Mouse (Mus musculus): ENCODE data around the gene Tomm70a. TPM values are rescaled to one million over a fixed set of nuclear protein-coding genes. Genes with fewer than 3 reads are reported as not detected.

The Tomm70a gene
- polyA plus RNA-seq, 1 experiment from 2014 or later, result 26.5 TPM

DNA sequence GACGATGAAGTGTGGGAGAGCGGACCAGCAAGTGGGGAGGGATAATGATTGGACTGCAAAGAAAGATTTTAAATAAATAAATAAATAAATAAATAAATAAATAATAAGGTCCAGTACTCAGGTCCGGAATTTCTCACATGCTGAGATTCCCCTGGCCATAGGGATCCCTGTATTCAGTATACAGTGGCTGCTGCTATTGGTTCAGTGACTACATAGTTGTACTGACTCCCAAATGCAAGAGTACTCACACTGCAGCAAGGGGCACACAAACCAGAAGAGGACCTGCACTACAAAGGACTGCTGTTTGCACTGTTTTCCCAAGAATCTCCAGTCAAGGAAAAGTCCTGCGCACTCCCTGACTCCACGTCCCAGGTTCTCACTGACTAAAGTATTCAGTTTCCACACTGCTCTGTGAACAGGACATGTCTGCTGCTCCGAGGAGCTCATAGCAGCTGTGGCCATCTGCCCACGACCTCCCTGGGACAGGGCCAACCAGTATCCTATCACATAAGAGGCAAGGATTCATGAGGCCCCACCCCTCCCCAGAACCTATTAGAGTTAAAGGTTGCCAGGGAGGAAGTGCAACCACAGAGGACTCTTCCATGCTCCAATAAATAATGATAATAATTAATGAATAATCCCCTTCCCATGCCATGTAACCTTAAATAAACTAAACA is 22.9 kb upstream of the Tomm70a start:
- H3K4me2 ChIP-seq (replicated peaks; ENCODE audit: low read depth), result no peak overlapping the region
- DNase-seq (ENCODE audit: low spot score) (no peak), ATAC-seq (ENCODE audit: low FRiP score, low TSS enrichment) (0 out of 2 replicates have a peak, but pooled peaks have one; percentile 29)
- no peak for TF ChIP-seq EP300 (optimal IDR thresholded peaks at IDR 0.05)
- no peak for TF ChIP-seq CTCF (IDR thresholded peaks at IDR 0.05; ENCODE audit: low read depth)
- no peaks in the 10 kb centered on the region for H3K36me3 ChIP-seq (ENCODE audit: control insufficient read depth, insufficient read depth, low read length)
- H3K9me3 ChIP-seq (ENCODE audit: control insufficient read depth, low read length), result no peaks in the 10 kb centered on the region
- no peak overlapping the region for H3K27ac ChIP-seq (replicated peaks)
- WGBS, result 53% methylated on average over 7 of the region's 7 CpGs
- H3K4me3 ChIP-seq (ENCODE audit: low read depth, low read length), result no peak overlapping the region
- no peaks in the 10 kb centered on the region for H3K27me3 ChIP-seq (ENCODE audit: control insufficient read depth, insufficient read depth, low read length)
- no peaks in the 10 kb centered on the region for H3K4me1 ChIP-seq (replicated peaks; ENCODE audit: control insufficient read depth, insufficient read depth)
- H3K9ac ChIP-seq (ENCODE audit: low read length), result no peak overlapping the region

DNA sequence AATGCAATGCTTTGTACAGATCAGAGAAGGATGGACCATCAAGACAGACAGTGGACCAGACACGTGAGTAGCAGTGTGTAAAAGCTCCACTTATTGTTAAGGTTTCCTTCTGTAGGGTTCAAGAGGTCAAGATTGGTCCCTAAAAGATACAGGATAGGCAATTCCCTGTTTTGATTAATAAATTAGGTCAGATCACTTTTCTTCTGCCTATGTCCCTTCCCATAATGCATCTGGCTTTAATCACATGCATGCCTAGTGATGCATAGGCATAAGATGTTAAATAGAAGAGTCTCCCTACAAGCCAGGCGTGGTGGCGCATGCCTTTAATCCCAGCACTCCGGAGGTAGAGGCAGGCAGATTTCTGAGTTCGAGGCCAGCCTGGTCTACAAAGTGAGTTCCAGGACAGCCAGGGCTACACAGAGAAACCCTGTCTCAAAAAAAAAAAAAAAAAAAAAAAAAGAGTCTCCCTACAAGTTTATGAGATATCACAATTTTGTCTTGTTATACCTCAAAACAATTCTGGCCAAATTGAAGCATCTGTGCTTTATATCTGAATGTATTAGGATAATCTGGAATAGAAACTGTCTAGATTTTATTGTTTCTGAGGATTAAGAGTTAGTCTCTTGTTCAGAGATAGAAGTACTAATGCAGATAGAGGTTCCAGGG is 21.8 kb upstream of the Tomm70a start:
- H3K27me3 ChIP-seq (ENCODE audit: control insufficient read depth, insufficient read depth, low read length), result no peaks in the 10 kb centered on the region
- no peak overlapping the region for H3K9ac ChIP-seq (ENCODE audit: low read length)
- no peaks in the 10 kb centered on the region for H3K4me1 ChIP-seq (replicated peaks; ENCODE audit: control insufficient read depth, insufficient read depth)
- H3K27ac ChIP-seq (replicated peaks), result no peak overlapping the region
- no peaks in the 10 kb centered on the region for H3K36me3 ChIP-seq (ENCODE audit: control insufficient read depth, insufficient read depth, low read length)
- no peaks in the 10 kb centered on the region for H3K9me3 ChIP-seq (ENCODE audit: control insufficient read depth, low read length)
- 72% methylated on average over 5 of the region's 5 CpGs for WGBS
- ATAC-seq (ENCODE audit: low FRiP score, low TSS enrichment) (no peak), DNase-seq (ENCODE audit: low spot score) (no peak)
- H3K4me3 ChIP-seq (ENCODE audit: low read depth, low read length), result no peak overlapping the region
- no peak for TF ChIP-seq EP300 (optimal IDR thresholded peaks at IDR 0.05)
- no peak for TF ChIP-seq CTCF (IDR thresholded peaks at IDR 0.05; ENCODE audit: low read depth)
- H3K4me2 ChIP-seq (replicated peaks; ENCODE audit: low read depth), result no peak overlapping the region

DNA sequence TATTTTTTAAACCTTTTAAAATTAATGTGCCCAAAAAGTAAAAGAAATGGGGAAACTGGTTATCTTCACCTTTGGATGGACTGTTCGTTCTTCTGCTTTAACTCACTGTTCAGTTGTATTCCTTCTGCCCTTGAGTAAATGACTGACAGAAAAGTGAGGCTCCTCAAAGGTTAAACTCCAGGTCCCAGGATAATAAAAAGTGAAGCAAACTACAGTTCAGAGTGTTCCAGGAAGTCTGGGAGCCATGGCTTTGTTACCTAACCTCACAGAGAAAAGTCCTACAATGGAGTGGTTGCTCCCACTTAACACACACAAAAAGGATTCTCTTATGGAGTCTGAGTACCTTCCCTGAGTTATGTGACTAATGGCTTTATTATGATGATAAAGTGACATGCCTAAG is 20.3 kb upstream of the Tomm70a start:
- Histone ChIP-seq H3K4me2 (replicated peaks; ENCODE audit: low read depth) (no peak overlapping the region), H3K9me3 (ENCODE audit: control insufficient read depth, low read length) (no peaks in the 10 kb centered on the region), H3K27me3 (ENCODE audit: control insufficient read depth, insufficient read depth, low read length) (no peaks in the 10 kb centered on the region), H3K27ac (replicated peaks) (no peak overlapping the region), H3K4me3 (ENCODE audit: low read depth, low read length) (no peak overlapping the region), H3K4me1 (replicated peaks; ENCODE audit: control insufficient read depth, insufficient read depth) (no peaks in the 10 kb centered on the region), H3K36me3 (ENCODE audit: control insufficient read depth, insufficient read depth, low read length) (no peaks in the 10 kb centered on the region), H3K9ac (ENCODE audit: low read length) (no peak overlapping the region)
- no peak for DNase-seq (ENCODE audit: low spot score)
- WGBS, result 88% methylated on average over 1 of the region's 1 CpGs
- TF ChIP-seq CTCF (IDR thresholded peaks at IDR 0.05; ENCODE audit: low read depth) (no peak), EP300 (optimal IDR thresholded peaks at IDR 0.05) (no peak)
- ATAC-seq (ENCODE audit: low FRiP score, low TSS enrichment), result no peak

DNA sequence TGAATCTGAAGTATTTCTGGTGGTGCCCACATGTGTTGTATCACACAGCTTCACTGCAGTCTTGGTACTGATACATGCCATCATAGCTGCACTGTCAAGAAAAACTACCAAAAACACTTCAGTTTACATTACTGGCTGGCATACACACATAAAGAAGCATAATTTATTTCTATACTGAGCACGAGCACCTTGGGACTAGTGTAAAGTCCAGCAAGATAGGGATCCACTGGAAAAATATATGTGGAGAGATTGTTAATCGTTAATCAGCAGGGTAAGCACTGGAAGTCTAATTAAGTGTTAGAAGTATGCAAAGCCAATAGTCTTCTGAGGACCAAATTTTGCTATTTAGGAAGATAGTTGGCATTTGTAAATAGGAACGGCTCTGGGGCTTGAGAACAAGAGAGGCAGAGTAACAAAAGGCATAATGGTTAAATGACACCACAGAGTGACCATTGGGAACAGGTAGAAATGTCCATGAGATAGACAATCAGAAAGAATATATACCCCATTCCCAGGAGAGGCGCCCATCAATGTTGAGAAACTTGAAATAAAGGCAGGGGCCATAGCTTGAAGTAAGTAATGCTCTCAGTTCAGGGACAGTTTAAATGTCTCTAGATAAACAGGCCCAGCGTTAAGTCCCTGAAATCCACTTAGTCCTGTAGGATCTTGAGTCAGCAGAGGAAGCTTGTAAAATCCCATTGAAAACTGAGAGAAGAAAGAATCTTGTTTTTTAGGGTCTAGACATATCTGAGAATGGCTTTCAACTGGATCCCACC is 15.1 kb upstream of the Tomm70a start:
- no peak overlapping the region for H3K4me2 ChIP-seq (replicated peaks; ENCODE audit: low read depth)
- H3K27me3 ChIP-seq (ENCODE audit: control insufficient read depth, insufficient read depth, low read length), result no peaks in the 10 kb centered on the region
- no peaks in the 10 kb centered on the region for H3K9me3 ChIP-seq (ENCODE audit: control insufficient read depth, low read length)
- no peak for ATAC-seq (ENCODE audit: low FRiP score, low TSS enrichment)
- no peak overlapping the region for H3K4me3 ChIP-seq (ENCODE audit: low read depth, low read length)
- no peak overlapping the region for H3K27ac ChIP-seq (replicated peaks)
- no peak overlapping the region for H3K9ac ChIP-seq (ENCODE audit: low read length)
- no peaks in the 10 kb centered on the region for H3K4me1 ChIP-seq (replicated peaks; ENCODE audit: control insufficient read depth, insufficient read depth)
- DNase-seq (ENCODE audit: low spot score), result no peak
- no peak for TF ChIP-seq CTCF (IDR thresholded peaks at IDR 0.05; ENCODE audit: low read depth)
- TF ChIP-seq EP300 (optimal IDR thresholded peaks at IDR 0.05), result no peak
- 65% methylated on average over 5 of the region's 5 CpGs for WGBS
- no peaks in the 10 kb centered on the region for H3K36me3 ChIP-seq (ENCODE audit: control insufficient read depth, insufficient read depth, low read length)

DNA sequence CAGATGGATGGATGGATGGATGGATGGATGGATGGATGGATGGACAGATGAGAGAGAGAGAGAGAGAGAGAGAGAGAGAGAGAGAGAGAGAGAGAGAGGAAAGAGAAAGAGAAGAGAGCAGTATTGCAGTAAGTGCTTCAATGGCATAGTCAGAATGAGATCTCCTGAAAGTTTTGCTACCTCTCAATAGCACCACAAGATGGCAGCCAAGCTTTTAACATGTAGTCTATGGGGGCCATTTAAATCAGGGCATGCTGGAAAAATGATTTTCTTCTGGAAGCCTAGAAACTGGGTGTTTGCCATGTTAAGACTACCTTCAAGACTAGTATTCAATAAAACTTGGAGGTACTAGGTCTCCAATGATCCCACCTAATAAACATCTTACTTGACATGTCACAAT is 5.4 kb upstream of the Tomm70a start:
- Histone ChIP-seq H3K9ac (ENCODE audit: low read length) (no peak overlapping the region), H3K4me2 (replicated peaks; ENCODE audit: low read depth) (no peak overlapping the region), H3K4me1 (replicated peaks; ENCODE audit: control insufficient read depth, insufficient read depth) (no peaks in the 10 kb centered on the region), H3K27ac (replicated peaks) (no peak overlapping the region), H3K27me3 (ENCODE audit: control insufficient read depth, insufficient read depth, low read length) (no peaks in the 10 kb centered on the region), H3K9me3 (ENCODE audit: control insufficient read depth, low read length) (no peaks in the 10 kb centered on the region), H3K36me3 (ENCODE audit: control insufficient read depth, insufficient read depth, low read length) (no peaks in the 10 kb centered on the region), H3K4me3 (ENCODE audit: low read depth, low read length) (no peak overlapping the region)
- no peak for DNase-seq (ENCODE audit: low spot score)
- TF ChIP-seq CTCF (IDR thresholded peaks at IDR 0.05; ENCODE audit: low read depth), result peak; percentile 78
- no peak for TF ChIP-seq EP300 (optimal IDR thresholded peaks at IDR 0.05)
- ATAC-seq (ENCODE audit: low FRiP score, low TSS enrichment), result no peak

DNA sequence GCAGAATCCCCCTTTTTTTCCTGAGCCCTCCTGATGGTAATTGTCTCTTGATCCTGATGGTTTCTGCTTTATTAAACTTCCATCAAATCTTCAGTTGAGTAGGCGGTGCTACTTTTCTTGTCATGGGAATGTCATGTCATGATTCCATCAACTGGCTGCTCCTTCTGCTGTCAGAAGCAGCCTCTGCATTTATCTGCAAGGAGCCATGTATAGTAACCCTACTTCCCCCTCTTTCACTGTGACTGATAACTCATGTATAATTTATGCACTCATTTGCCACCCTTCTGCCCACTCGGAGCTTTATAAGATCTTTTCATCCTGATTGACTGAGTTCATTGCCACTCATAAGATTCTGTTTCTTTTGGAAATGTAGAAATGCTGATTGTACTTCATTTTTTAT is 3.9 kb upstream of the Tomm70a start:
- no peak overlapping the region for H3K27ac ChIP-seq (replicated peaks)
- DNase-seq (ENCODE audit: low spot score) (no peak), ATAC-seq (ENCODE audit: low FRiP score, low TSS enrichment) (no peak)
- no peaks in the 10 kb centered on the region for H3K27me3 ChIP-seq (ENCODE audit: control insufficient read depth, insufficient read depth, low read length)
- no peaks in the 10 kb centered on the region for H3K4me1 ChIP-seq (replicated peaks; ENCODE audit: control insufficient read depth, insufficient read depth)
- H3K9ac ChIP-seq (ENCODE audit: low read length), result no peak overlapping the region
- TF ChIP-seq CTCF (IDR thresholded peaks at IDR 0.05; ENCODE audit: low read depth) (no peak), EP300 (optimal IDR thresholded peaks at IDR 0.05) (no peak)
- H3K9me3 ChIP-seq (ENCODE audit: control insufficient read depth, low read length), result no peaks in the 10 kb centered on the region
- no peaks in the 10 kb centered on the region for H3K36me3 ChIP-seq (ENCODE audit: control insufficient read depth, insufficient read depth, low read length)
- no peak overlapping the region for H3K4me2 ChIP-seq (replicated peaks; ENCODE audit: low read depth)
- 87% methylated on average over 2 of the region's 2 CpGs for WGBS
- H3K4me3 ChIP-seq (ENCODE audit: low read depth, low read length), result no peak overlapping the region
